Mouse (Mus musculus) liver, postnatal 0 days (tissue): ENCODE data around the gene Spen. TPM values are rescaled to one million over a fixed set of nuclear protein-coding genes. Genes with fewer than 3 reads are reported as not detected.
A peak's percentile ranks its signal among the peaks of the same experiment; 100 is the strongest.

Experiments used
- ATAC-seq: fragments of 200-750 bp; cut with Nextera tagmentation; 2 replicates; pipeline ENCODE4 v1.8.0; 2017; ENCODE audit warnings: mild to moderate bottlenecking, moderate library complexity
- DNase-seq: peaks from one replicate; pipeline ENCODE4 v3.0.0-alpha.2; 2016
- H3K27ac ChIP-seq: fragments of 300-500 bp; sonication (generic); 2 replicates; pipeline ENCODE4 v1.5.1; 2014; ENCODE audit warnings: antibody characterized with exemption, moderate library complexity, mild to moderate bottlenecking, low read depth
- H3K27me3 ChIP-seq: fragments of 300-500 bp; sonication (generic); 2 replicates; pipeline ENCODE4 v1.6.1; 2014; ENCODE audit warnings: low read length, control low read depth, mixed read lengths; ENCODE audit not compliant: insufficient read depth
- H3K36me3 ChIP-seq: fragments of 300-500 bp; sonication (generic); replicated peaks from 2 replicates; pipeline ENCODE4 v1.6.1; 2014; ENCODE audit warnings: mild to moderate bottlenecking, control low read depth, low read length, moderate library complexity, mixed read lengths; ENCODE audit not compliant: insufficient read depth
- H3K4me1 ChIP-seq: fragments of 300-500 bp; sonication (generic); 2 replicates; pipeline ENCODE4 v1.6.1; 2014; ENCODE audit warnings: antibody characterized with exemption, mild to moderate bottlenecking, control low read depth; ENCODE audit not compliant: insufficient read depth
- H3K4me2 ChIP-seq: fragments of 300-500 bp; sonication (generic); 2 replicates; pipeline ENCODE4 v1.6.1; 2014; ENCODE audit warnings: low read depth, mild to moderate bottlenecking, low read length, moderate library complexity, mixed read lengths
- H3K4me3 ChIP-seq: fragments of 300-500 bp; sonication (generic); 2 replicates; pipeline ENCODE4 v1.5.1; 2014; ENCODE audit warnings: low read depth, low read length
- H3K9ac ChIP-seq: fragments of 300-500 bp; sonication (generic); replicated peaks from 2 replicates; pipeline ENCODE4 v1.6.1; 2014; ENCODE audit warnings: mild to moderate bottlenecking, moderate library complexity
- H3K9me3 ChIP-seq: fragments of 300-500 bp; sonication (generic); 2 replicates; pipeline ENCODE4 v1.6.1; 2016; ENCODE audit warnings: mild to moderate bottlenecking, control low read depth, low read length, mixed read lengths
- CTCF ChIP-seq: sonication (generic); IDR thresholded peaks from 2 replicates; pipeline ENCODE4 v1.5.1; 2016; ENCODE audit warnings: antibody characterized with exemption, low read depth
- EP300 ChIP-seq: IDR thresholded peaks from 2 replicates; pipeline ENCODE4 v1.6.1; 2016; ENCODE audit warnings: antibody characterized with exemption, low read depth, mild to moderate bottlenecking
- WGBS: fragments of 180-500 bp; shearing (Covaris S2); extraction: QIAGEN DNeasy Blood & Tissue Kit; methylation state at CpG from one replicate; pipeline ENCODE4 v1.1.7; 2014; ENCODE audit not compliant: insufficient replicate concordance; 5-methylcytosine and 5-hydroxymethylcytosine counted together
- polyA plus RNA-seq: library from polyadenylated mRNA; unstranded; fragments of >200 nt; fragmentation: Nextera tagmentation; extraction: Ambion mirVana; gene quantifications from 2 replicates; pipeline ENCODE4 v1.2.1, GENCODE M21; 2015

The Spen gene
- polyA plus RNA-seq, 1 experiment from 2014 or later: 3.0 TPM

- Histone ChIP-seq H3K4me1 (peaks cover 12% of the 10 kb centered on the region), H3K4me2 (no peak overlapping the region), H3K36me3 (no peaks in the 10 kb centered on the region), H3K27ac (no peak overlapping the region; the same call in 1 of the 2 replicates), H3K4me3 (no peak overlapping the region), H3K9me3 (no peaks in the 10 kb centered on the region), H3K27me3 (no peaks in the 10 kb centered on the region), H3K9ac (no peak overlapping the region)
- ATAC-seq: peak; percentile 73
- no peak for DNase-seq
- no peak for TF ChIP-seq EP300
- no peak for TF ChIP-seq CTCF
- whole genome bisulfite sequencing: 13% methylated on average over 2 of the region's 2 CpGs
These were observed 14.1 kb upstream of the Spen start for GRCm38 (mm10) chr4:141552484-141552883.

GRCm38 (mm10) chr4:141547299-141547698, 8.9 kb upstream of the Spen start:
- peak overlapping the region; percentile 98; the same call in 1 of the 2 replicates for H3K9ac ChIP-seq
- H3K4me1 ChIP-seq: peaks cover 22% of the 10 kb centered on the region
- TF ChIP-seq CTCF: no peak
- TF ChIP-seq EP300: peak; percentile 45; the same call in 1 of the 2 replicates
- WGBS: 16% methylated on average over 9 of the region's 9 CpGs
- no peaks in the 10 kb centered on the region for H3K36me3 ChIP-seq
- H3K9me3 ChIP-seq: no peaks in the 10 kb centered on the region
- H3K27ac ChIP-seq: peak overlapping the region; percentile 100
- peak overlapping the region; percentile 99 for H3K4me2 ChIP-seq
- DNase-seq (no peak), ATAC-seq (no peak)
- peak overlapping the region; percentile 93 for H3K4me3 ChIP-seq
- no peaks in the 10 kb centered on the region for H3K27me3 ChIP-seq

GRCm38 (mm10) chr4:141546334-141547200, 8.2 kb upstream of the Spen start:
- peak overlapping the region; percentile 93 for H3K4me3 ChIP-seq
- ATAC-seq (peak; percentile 71), DNase-seq (peak; percentile 86)
- H3K27me3 ChIP-seq: no peaks in the 10 kb centered on the region
- TF ChIP-seq CTCF (no peak), EP300 (no peak)
- peak overlapping the region; percentile 98 for H3K9ac ChIP-seq
- peak overlapping the region; percentile 100 for H3K27ac ChIP-seq
- H3K36me3 ChIP-seq: no peaks in the 10 kb centered on the region
- peaks cover 16% of the 10 kb centered on the region for H3K4me1 ChIP-seq
- H3K9me3 ChIP-seq: no peaks in the 10 kb centered on the region
- under 1% methylated on average over 67 of the region's 98 CpGs for WGBS
- peak overlapping the region; percentile 99 for H3K4me2 ChIP-seq

- no peak for TF ChIP-seq EP300
- TF ChIP-seq CTCF: no peak
- DNase-seq (peak; percentile 99), ATAC-seq (peak; percentile 88)
- H3K36me3 ChIP-seq: no peaks in the 10 kb centered on the region
- H3K4me1 ChIP-seq: peaks cover 17% of the 10 kb centered on the region
- peak overlapping the region; percentile 100 for H3K27ac ChIP-seq
- peak overlapping the region; percentile 93 for H3K4me3 ChIP-seq
- peak overlapping the region; percentile 99 for H3K4me2 ChIP-seq
- no peaks in the 10 kb centered on the region for H3K9me3 ChIP-seq
- WGBS: under 1% methylated on average over 45 of the region's 56 CpGs
- peak overlapping the region; percentile 98 for H3K9ac ChIP-seq
- H3K27me3 ChIP-seq: no peaks in the 10 kb centered on the region
These were observed 7.4 kb upstream of the Spen start for GRCm38 (mm10) chr4:141545743-141546333.

- no peaks in the 10 kb centered on the region for H3K27me3 ChIP-seq
- peak overlapping the region; percentile 100 for H3K27ac ChIP-seq
- peaks cover 21% of the 10 kb centered on the region for H3K4me1 ChIP-seq
- peak; percentile 84 for DNase-seq
- no peaks in the 10 kb centered on the region for H3K9me3 ChIP-seq
- peak overlapping the region; percentile 93 for H3K4me3 ChIP-seq
- H3K36me3 ChIP-seq: no peaks in the 10 kb centered on the region
- peak overlapping the region; percentile 99 for H3K4me2 ChIP-seq
- peak; percentile 40 for ATAC-seq
- peak overlapping the region; percentile 91 for H3K9ac ChIP-seq
- under 1% methylated on average over 45 of the region's 45 CpGs for WGBS
- TF ChIP-seq CTCF: no peak
- no peak for TF ChIP-seq EP300
These were observed 6.8 kb upstream of the Spen start for GRCm38 (mm10) chr4:141545071-141545742.

- Histone ChIP-seq H3K9ac (peak overlapping the region; percentile 91; the same call in 1 of the 2 replicates), H3K9me3 (no peaks in the 10 kb centered on the region), H3K4me2 (peak overlapping the region; percentile 99), H3K4me1 (peaks cover 21% of the 10 kb centered on the region), H3K36me3 (no peaks in the 10 kb centered on the region), H3K27ac (peak overlapping the region; percentile 100), H3K4me3 (peak overlapping the region; percentile 93), H3K27me3 (no peaks in the 10 kb centered on the region)
- 45% methylated on average over 2 of the region's 2 CpGs for WGBS
- TF ChIP-seq CTCF (no peak), EP300 (no peak)
- DNase-seq (no peak), ATAC-seq (no peak)
These were observed 6.1 kb upstream of the Spen start for GRCm38 (mm10) chr4:141544536-141544935.
